Mouse (Mus musculus) liver, embryonic 14.5 days (tissue): ENCODE results near the gene Abca7. TPM values are rescaled to one million over a fixed set of nuclear protein-coding genes. Genes with fewer than 3 reads are reported as not detected.
A peak's percentile ranks its signal among the peaks of the same experiment; 100 is the strongest.

Experiments
- ATAC-seq: fragments of 200-750 bp; cut with Nextera tagmentation; 2 replicates; pipeline ENCODE4 v1.8.0; 2017; ENCODE audit warnings: moderate number of reproducible peaks, mild to moderate bottlenecking, moderate library complexity; ENCODE audit not compliant: insufficient read depth
- DNase-seq, 3 experiments: peaks; one replicate each; pipeline ENCODE4 v3.0.0-alpha.2; 2012 to 2013; ENCODE audit warnings: low read depth in 3 of 3, low spot score in 3 of 3
- H3K27ac ChIP-seq: fragments of 300-500 bp; sonication (generic); 2 replicates; pipeline ENCODE4 v1.5.1; 2014; ENCODE audit warnings: moderate library complexity, mild to moderate bottlenecking, control low read depth, inconsistent platforms
- H3K27me3 ChIP-seq: fragments of 300-500 bp; sonication (generic); 2 replicates; pipeline ENCODE4 v1.6.1; 2014; ENCODE audit warnings: mild to moderate bottlenecking, low read length, moderate library complexity; ENCODE audit not compliant: control insufficient read depth, insufficient read depth
- H3K36me3 ChIP-seq: fragments of 300-500 bp; sonication (generic); replicated peaks from 2 replicates; pipeline ENCODE4 v1.6.1; 2014; ENCODE audit warnings: low read depth; ENCODE audit not compliant: control insufficient read depth, insufficient read depth
- H3K4me1 ChIP-seq, 2 experiments: fragments of 200-500 bp in 1 of 2; fragments of 300-500 bp in 1 of 2; sonication (generic) in 1 of 2; replicated peaks; 2 replicates each; pipeline ENCODE4 v1.6.1; 2012 to 2014; ENCODE audit warnings: antibody characterized with exemption in 1 of 2, inconsistent platforms in 1 of 2, low read length in 1 of 2; ENCODE audit not compliant: control insufficient read depth in 2 of 2, insufficient read depth in 2 of 2
- H3K4me2 ChIP-seq: fragments of 300-500 bp; sonication (generic); 2 replicates; pipeline ENCODE4 v1.6.1; 2014; ENCODE audit warnings: low read depth, mild to moderate bottlenecking, control low read depth, moderate library complexity
- H3K4me3 ChIP-seq, 2 experiments: fragments of 200-500 bp in 1 of 2; fragments of 300-500 bp in 1 of 2; sonication (generic) in 1 of 2; 2 replicates each; pipeline ENCODE4 v1.5.1; 2012 to 2014; ENCODE audit warnings: low read depth in 2 of 2, low read length in 2 of 2, mild to moderate bottlenecking in 2 of 2, control low read depth in 1 of 2, inconsistent platforms in 1 of 2, moderate library complexity in 1 of 2; ENCODE audit not compliant: insufficient read depth in 1 of 2
- H3K9ac ChIP-seq: fragments of 300-500 bp; sonication (generic); replicated peaks from 2 replicates; pipeline ENCODE4 v1.6.1; 2014; ENCODE audit warnings: mild to moderate bottlenecking, control low read depth, moderate library complexity
- H3K9me3 ChIP-seq: fragments of 300-500 bp; sonication (generic); 2 replicates; pipeline ENCODE4 v1.6.1; 2016; ENCODE audit warnings: low read length, mixed read lengths; ENCODE audit not compliant: control insufficient read depth
- CTCF ChIP-seq: IDR thresholded peaks from 2 replicates; pipeline ENCODE4 v1.5.1; 2016; ENCODE audit warnings: antibody characterized with exemption, low read depth, control low read depth
- EP300 ChIP-seq: IDR thresholded peaks from 2 replicates; pipeline ENCODE4 v1.6.1; 2016; ENCODE audit warnings: antibody characterized with exemption, low read depth
- WGBS: fragments of 180-500 bp; shearing (Covaris S2); extraction: QIAGEN DNeasy Blood & Tissue Kit; methylation state at CpG from one replicate; pipeline ENCODE4 v1.1.7; 2014; ENCODE audit not compliant: insufficient replicate concordance; 5-methylcytosine and 5-hydroxymethylcytosine counted together
- polyA plus RNA-seq, 2 experiments: library from polyadenylated mRNA; depleted of rRNA in 1 of 2; stranded (reverse) in 1 of 2; unstranded in 1 of 2; fragments of >200 nt; fragmentation: Nextera tagmentation in 1 of 2; extraction: Ambion mirVana in 1 of 2; gene quantifications; 2 replicates each; pipeline versions ENCODE4 v1.2.1 to v1.2.3; 2012 to 2014

The Abca7 gene
- polyA plus RNA-seq, 2 experiments: 4.9 to 11.2 TPM

DNA sequence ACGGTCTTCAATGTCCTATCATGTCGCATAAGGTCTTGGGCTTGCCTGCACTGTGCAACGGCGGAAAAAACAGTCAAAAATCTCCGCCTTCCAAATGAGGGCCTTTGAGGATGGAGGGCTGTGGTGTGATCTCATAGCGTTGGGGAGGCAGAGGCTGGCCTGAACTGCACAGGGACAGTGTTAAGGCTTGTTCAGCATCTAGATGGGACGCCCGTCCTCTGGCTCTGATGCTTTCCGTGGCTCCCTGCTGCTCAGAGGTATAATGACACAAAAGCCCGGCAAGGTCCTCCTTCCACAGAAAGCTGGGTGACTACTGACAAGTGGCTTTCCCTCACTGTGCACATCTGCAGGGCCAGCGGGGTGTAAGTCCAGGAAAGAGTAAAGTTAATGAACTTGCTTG is 23.9 kb downstream of the Abca7 start:
- ATAC-seq (no peak), DNase-seq (no peak)
- Histone ChIP-seq H3K9me3 (no peaks in the 10 kb centered on the region), H3K9ac (no peak overlapping the region), H3K4me3 (no peak overlapping the region), H3K27me3 (no peaks in the 10 kb centered on the region), H3K27ac (no peak overlapping the region), H3K4me1 (peaks cover 18 to 20% of the 10 kb centered on the region in 2 experiments), H3K36me3 (peaks cover 7% of the 10 kb centered on the region), H3K4me2 (no peak overlapping the region)
- no peak for TF ChIP-seq EP300
- TF ChIP-seq CTCF: no peak
- 71% methylated on average over 11 of the region's 11 CpGs for WGBS

DNA sequence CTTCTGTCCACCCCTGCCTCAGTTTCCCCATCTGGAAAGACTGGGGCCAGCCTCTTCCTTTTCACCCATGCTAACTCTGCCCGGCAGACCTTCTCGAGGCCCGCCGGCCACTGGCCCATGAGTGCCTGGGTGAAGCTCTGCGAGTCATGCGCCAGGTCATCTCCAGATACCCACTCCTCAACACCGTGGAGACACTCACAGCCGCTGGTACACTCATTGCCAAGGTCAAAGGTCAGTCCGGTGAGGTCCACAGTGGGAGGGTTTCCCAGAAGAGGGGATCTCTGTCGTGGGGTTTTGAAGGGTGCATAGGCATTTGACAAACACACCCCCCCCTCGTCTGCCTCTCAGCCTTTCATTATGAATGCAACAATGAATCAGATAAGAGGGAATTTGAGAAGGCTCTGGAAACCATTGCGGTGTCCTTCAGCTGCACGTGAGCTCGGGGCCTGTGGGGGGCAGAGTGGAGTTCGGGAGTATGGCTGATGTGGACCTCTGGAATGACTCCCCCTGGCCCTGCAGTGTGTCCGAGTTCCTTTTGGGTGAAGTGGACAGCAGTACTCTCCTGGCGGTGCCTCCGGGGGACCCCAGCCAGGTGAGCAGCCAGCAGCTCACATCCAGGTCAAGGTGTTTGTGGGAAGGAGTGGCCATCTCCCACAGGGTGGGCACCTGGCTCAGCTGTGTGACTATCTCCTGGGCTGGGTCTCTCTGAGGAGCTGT is 24.5 kb downstream of the Abca7 start:
- H3K9me3 ChIP-seq: no peaks in the 10 kb centered on the region
- DNase-seq: no peak
- H3K27me3 ChIP-seq: no peaks in the 10 kb centered on the region
- no peak for ATAC-seq
- no peak overlapping the region for H3K4me2 ChIP-seq
- H3K27ac ChIP-seq: no peak overlapping the region
- no peak overlapping the region for H3K9ac ChIP-seq
- H3K4me3 ChIP-seq: no peak overlapping the region
- peaks cover 18 to 20% of the 10 kb centered on the region in 2 experiments for H3K4me1 ChIP-seq
- peaks cover under 1% of the 10 kb centered on the region; the same call in 1 of the 2 replicates for H3K36me3 ChIP-seq
- 83% methylated on average over 18 of the region's 18 CpGs for WGBS
- TF ChIP-seq EP300 (no peak), CTCF (peak; percentile 37; the same call in 1 of the 2 replicates)

DNA sequence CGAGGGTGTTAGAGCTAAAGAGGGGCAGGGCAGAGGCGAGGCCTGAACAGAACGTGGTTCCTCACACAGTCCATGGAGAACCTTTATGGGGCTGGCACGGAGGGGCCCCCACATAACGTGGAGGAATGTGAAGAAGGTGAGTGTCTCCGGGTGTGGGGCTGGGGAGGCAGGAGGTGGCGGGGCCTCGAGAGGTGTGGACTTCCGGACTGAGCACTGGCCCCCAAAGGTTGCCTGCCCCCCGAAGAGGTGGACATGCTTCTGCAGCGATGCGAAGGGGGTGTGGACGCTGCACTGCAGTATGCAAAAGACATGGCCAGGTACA is 25.0 kb downstream of the Abca7 start:
- TF ChIP-seq EP300 (no peak), CTCF (no peak)
- H3K9me3 ChIP-seq: no peaks in the 10 kb centered on the region
- H3K4me2 ChIP-seq: no peak overlapping the region
- H3K9ac ChIP-seq: no peak overlapping the region
- H3K4me3 ChIP-seq: no peak overlapping the region
- 85% methylated on average over 13 of the region's 13 CpGs for WGBS
- H3K27me3 ChIP-seq: no peaks in the 10 kb centered on the region
- H3K4me1 ChIP-seq: peaks cover 16 to 18% of the 10 kb centered on the region in 2 experiments
- no peaks in the 10 kb centered on the region; the same call in 1 of the 2 replicates for H3K36me3 ChIP-seq
- no peak for ATAC-seq
- H3K27ac ChIP-seq: no peak overlapping the region
- DNase-seq: no peak

DNA sequence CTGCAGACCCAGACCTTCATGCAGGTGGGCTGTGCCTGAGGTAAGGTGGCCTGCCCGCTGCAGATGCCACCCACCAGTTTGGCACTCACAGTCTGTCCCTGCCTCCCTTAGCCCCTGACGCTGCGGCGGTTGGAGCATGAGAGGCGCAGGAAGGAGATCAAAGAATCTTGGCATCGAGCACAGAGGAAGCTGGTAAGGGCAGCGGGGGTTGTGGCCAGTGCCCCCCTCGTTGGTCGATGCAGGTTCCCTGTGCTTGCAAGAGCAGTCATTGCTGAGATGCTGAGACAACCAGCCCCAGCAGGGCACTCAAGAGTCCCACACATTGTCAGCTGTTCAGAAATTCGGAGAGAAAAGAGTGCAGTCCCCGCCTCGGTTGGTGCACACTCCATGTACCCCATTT is 25.9 kb downstream of the Abca7 start:
- 80% methylated on average over 12 of the region's 12 CpGs for WGBS
- Histone ChIP-seq H3K9ac (no peak overlapping the region), H3K9me3 (no peaks in the 10 kb centered on the region), H3K27me3 (no peaks in the 10 kb centered on the region), H3K4me3 (no peak overlapping the region), H3K36me3 (no peaks in the 10 kb centered on the region; the same call in 1 of the 2 replicates), H3K4me2 (no peak overlapping the region), H3K27ac (no peak overlapping the region), H3K4me1 (peaks cover 12 to 15% of the 10 kb centered on the region in 2 experiments)
- TF ChIP-seq CTCF (no peak), EP300 (no peak)
- ATAC-seq (no peak), DNase-seq (no peak)

DNA sequence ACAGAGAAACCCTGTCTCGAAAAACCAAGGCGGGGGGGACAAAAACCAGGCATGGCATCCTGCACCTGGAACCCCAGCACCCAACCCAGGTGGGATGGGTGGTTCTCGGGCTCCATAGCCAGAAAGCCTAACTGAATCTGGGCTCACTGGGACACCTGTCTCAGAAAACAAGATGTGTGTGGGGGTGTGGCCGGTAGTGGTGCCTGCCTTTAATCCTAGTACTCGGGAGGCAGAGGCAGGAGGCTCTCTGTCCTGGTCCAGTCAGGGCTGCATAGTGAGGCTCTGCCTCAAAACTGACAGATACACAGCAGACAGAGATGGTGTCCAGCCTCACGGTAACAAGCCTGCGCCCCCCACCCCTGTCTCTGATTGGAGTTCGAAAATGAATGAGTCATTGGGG is 26.5 kb downstream of the Abca7 start:
- H3K4me1 ChIP-seq: peaks cover 12% of the 10 kb centered on the region in 2 experiments
- H3K27ac ChIP-seq: no peak overlapping the region
- WGBS: 75% methylated on average over 8 of the region's 8 CpGs
- no peaks in the 10 kb centered on the region for H3K27me3 ChIP-seq
- H3K9ac ChIP-seq: no peak overlapping the region
- DNase-seq: no peak
- no peaks in the 10 kb centered on the region; the same call in 1 of the 2 replicates for H3K36me3 ChIP-seq
- no peak overlapping the region for H3K4me3 ChIP-seq
- no peaks in the 10 kb centered on the region for H3K9me3 ChIP-seq
- ATAC-seq: no peak
- no peak overlapping the region for H3K4me2 ChIP-seq
- no peak for TF ChIP-seq EP300
- TF ChIP-seq CTCF: no peak
